Mouse (Mus musculus): ENCODE results near the gene Hax1.

DNA sequence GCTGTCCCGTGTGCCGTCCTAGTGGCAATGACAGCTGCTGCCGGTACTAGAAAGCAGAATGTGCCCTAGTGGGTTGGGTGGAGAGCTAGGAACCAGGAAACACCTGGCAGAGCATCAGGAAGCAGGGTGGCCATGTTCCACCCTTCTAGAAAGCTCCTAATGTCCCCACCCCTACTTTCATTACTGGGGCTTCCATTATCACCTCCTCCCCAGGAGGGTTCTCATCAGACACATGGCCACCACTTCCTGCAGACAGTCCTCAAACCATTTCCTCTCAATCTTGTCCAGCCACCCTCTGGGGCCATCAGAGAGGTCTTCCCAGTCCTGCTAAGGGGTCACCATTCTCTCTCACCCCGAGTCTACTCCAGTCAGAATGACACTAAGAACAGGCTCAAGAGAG is 37.1 kb downstream of the Hax1 start:
- TF ChIP-seq EP300 (IDR thresholded peaks at IDR 0.05; ENCODE audit: low read depth) (no peak), CTCF (IDR thresholded peaks at IDR 0.05; ENCODE audit: low read depth) (no peak)
